Mouse (Mus musculus): ENCODE results near the gene Fnbp1l. TPM values are rescaled to one million over a fixed set of nuclear protein-coding genes. Genes with fewer than 3 reads are reported as not detected.

Fnbp1l gene
- polyA plus RNA-seq, 2 experiments, result 2.4 to 4.8 TPM

- TF ChIP-seq EP300 (IDR thresholded peaks at IDR 0.05; ENCODE audit: low read depth) (no peak), CTCF (IDR thresholded peaks at IDR 0.05; ENCODE audit: low read depth) (no peak)
- H3K4me3 ChIP-seq (ENCODE audit: insufficient read depth in 1 of 2, low read depth in 2 of 2, low read length in 2 of 2), result no peak overlapping the region
- no peak overlapping the region for H3K9ac ChIP-seq (replicated peaks)
- no peak for ATAC-seq (ENCODE audit: insufficient read depth)
- no peaks in the 10 kb centered on the region for H3K36me3 ChIP-seq (replicated peaks; ENCODE audit: control insufficient read depth, insufficient read depth, low read depth)
- peaks cover 0 to 3% of the 10 kb centered on the region in 2 experiments; a peak in 1 of 4 replicates for H3K4me1 ChIP-seq (replicated peaks; ENCODE audit: control insufficient read depth in 2 of 2, insufficient read depth in 2 of 2, low read length in 1 of 2)
- no peak overlapping the region for H3K27ac ChIP-seq
- H3K27me3 ChIP-seq (ENCODE audit: control insufficient read depth, insufficient read depth, low read length), result no peaks in the 10 kb centered on the region
- 71% methylated on average over 5 of the region's 5 CpGs for WGBS (ENCODE audit: insufficient replicate concordance)
- DNase-seq (ENCODE audit: low read depth in 3 of 3, low spot score in 3 of 3), result no peak
- H3K4me2 ChIP-seq (ENCODE audit: low read depth), result no peak overlapping the region
- no peaks in the 10 kb centered on the region for H3K9me3 ChIP-seq (ENCODE audit: control insufficient read depth, low read length)
These were observed 45.9 kb downstream of the Fnbp1l start for GRCm38 (mm10) chr3:122573426-122574286.

- Histone ChIP-seq H3K9ac (replicated peaks) (no peak overlapping the region), H3K4me2 (ENCODE audit: low read depth) (no peak overlapping the region), H3K36me3 (replicated peaks; ENCODE audit: control insufficient read depth, insufficient read depth, low read depth) (no peaks in the 10 kb centered on the region), H3K4me3 (ENCODE audit: insufficient read depth in 1 of 2, low read depth in 2 of 2, low read length in 2 of 2) (no peak overlapping the region), H3K4me1 (replicated peaks; ENCODE audit: control insufficient read depth in 2 of 2, insufficient read depth in 2 of 2, low read length in 1 of 2) (0 out of 4 replicates have a peak, but pooled peaks cover 0 to 2% of the 10 kb centered on the region in 2 experiments), H3K27ac (no peak overlapping the region), H3K9me3 (ENCODE audit: control insufficient read depth, low read length) (no peaks in the 10 kb centered on the region), H3K27me3 (ENCODE audit: control insufficient read depth, insufficient read depth, low read length) (no peaks in the 10 kb centered on the region)
- DNase-seq (ENCODE audit: low read depth in 3 of 3, low spot score in 3 of 3) (no peak), ATAC-seq (ENCODE audit: insufficient read depth) (no peak)
- WGBS (ENCODE audit: insufficient replicate concordance), result 23% methylated on average over 4 of the region's 4 CpGs
- TF ChIP-seq EP300 (IDR thresholded peaks at IDR 0.05; ENCODE audit: low read depth) (no peak), CTCF (IDR thresholded peaks at IDR 0.05; ENCODE audit: low read depth) (no peak)
These were observed 53.0 kb downstream of the Fnbp1l start for GRCm38 (mm10) chr3:122566549-122566948.

GRCm38 (mm10) chr3:122566112-122566511, 53.4 kb downstream of the Fnbp1l start:
- 0 out of 4 replicates have a peak, but pooled peaks cover 0 to 2% of the 10 kb centered on the region in 2 experiments for H3K4me1 ChIP-seq (replicated peaks; ENCODE audit: control insufficient read depth in 2 of 2, insufficient read depth in 2 of 2, low read length in 1 of 2)
- no peaks in the 10 kb centered on the region for H3K9me3 ChIP-seq (ENCODE audit: control insufficient read depth, low read length)
- no peak for DNase-seq (ENCODE audit: low read depth in 3 of 3, low spot score in 3 of 3)
- no peaks in the 10 kb centered on the region for H3K27me3 ChIP-seq (ENCODE audit: control insufficient read depth, insufficient read depth, low read length)
- H3K9ac ChIP-seq (replicated peaks), result no peak overlapping the region
- no peak overlapping the region for H3K27ac ChIP-seq
- WGBS (ENCODE audit: insufficient replicate concordance), result 61% methylated on average over 3 of the region's 3 CpGs
- H3K36me3 ChIP-seq (replicated peaks; ENCODE audit: control insufficient read depth, insufficient read depth, low read depth), result no peaks in the 10 kb centered on the region
- TF ChIP-seq EP300 (IDR thresholded peaks at IDR 0.05; ENCODE audit: low read depth) (no peak), CTCF (IDR thresholded peaks at IDR 0.05; ENCODE audit: low read depth) (no peak)
- no peak overlapping the region for H3K4me3 ChIP-seq (ENCODE audit: insufficient read depth in 1 of 2, low read depth in 2 of 2, low read length in 2 of 2)
- H3K4me2 ChIP-seq (ENCODE audit: low read depth), result no peak overlapping the region
- no peak for ATAC-seq (ENCODE audit: insufficient read depth)

- 37% methylated on average over 7 of the region's 7 CpGs for whole genome bisulfite sequencing (ENCODE audit: insufficient replicate concordance)
- Histone ChIP-seq H3K9ac (replicated peaks) (no peak overlapping the region), H3K27me3 (ENCODE audit: control insufficient read depth, insufficient read depth, low read length) (no peaks in the 10 kb centered on the region), H3K36me3 (replicated peaks; ENCODE audit: control insufficient read depth, insufficient read depth, low read depth) (no peaks in the 10 kb centered on the region), H3K4me3 (ENCODE audit: insufficient read depth in 1 of 2, low read depth in 2 of 2, low read length in 2 of 2) (no peak overlapping the region), H3K4me2 (ENCODE audit: low read depth) (no peak overlapping the region), H3K27ac (no peak overlapping the region), H3K9me3 (ENCODE audit: control insufficient read depth, low read length) (no peaks in the 10 kb centered on the region), H3K4me1 (replicated peaks; ENCODE audit: control insufficient read depth in 2 of 2, insufficient read depth in 2 of 2, low read length in 1 of 2) (0 out of 4 replicates have a peak, but pooled peaks cover 0 to 2% of the 10 kb centered on the region in 2 experiments)
- ATAC-seq (ENCODE audit: insufficient read depth) (no peak), DNase-seq (ENCODE audit: low read depth in 3 of 3, low spot score in 3 of 3) (no peak)
- TF ChIP-seq EP300 (IDR thresholded peaks at IDR 0.05; ENCODE audit: low read depth), result no peak
These were observed 54.2 kb downstream of the Fnbp1l start for GRCm38 (mm10) chr3:122565285-122565684.

- WGBS (ENCODE audit: insufficient replicate concordance), result 46% methylated on average over 2 of the region's 2 CpGs
- H3K27me3 ChIP-seq (ENCODE audit: control insufficient read depth, insufficient read depth, low read length), result no peaks in the 10 kb centered on the region
- H3K4me1 ChIP-seq (replicated peaks; ENCODE audit: control insufficient read depth in 2 of 2, insufficient read depth in 2 of 2, low read length in 1 of 2), result no peaks in the 10 kb centered on the region
- no peak overlapping the region for H3K4me3 ChIP-seq (ENCODE audit: insufficient read depth in 1 of 2, low read depth in 2 of 2, low read length in 2 of 2)
- no peak overlapping the region for H3K27ac ChIP-seq
- ATAC-seq (ENCODE audit: insufficient read depth) (no peak), DNase-seq (ENCODE audit: low read depth in 3 of 3, low spot score in 3 of 3) (no peak)
- TF ChIP-seq EP300 (IDR thresholded peaks at IDR 0.05; ENCODE audit: low read depth), result no peak
- TF ChIP-seq CTCF (IDR thresholded peaks at IDR 0.05; ENCODE audit: low read depth), result no peak
- no peaks in the 10 kb centered on the region for H3K36me3 ChIP-seq (replicated peaks; ENCODE audit: control insufficient read depth, insufficient read depth, low read depth)
- H3K9me3 ChIP-seq (ENCODE audit: control insufficient read depth, low read length), result no peaks in the 10 kb centered on the region
- H3K4me2 ChIP-seq (ENCODE audit: low read depth), result no peak overlapping the region
- no peak overlapping the region for H3K9ac ChIP-seq (replicated peaks)
These were observed 61.7 kb downstream of the Fnbp1l start for GRCm38 (mm10) chr3:122557766-122558165.
